Mouse (Mus musculus) myocyte (in vitro differentiated cells): ENCODE measurements around the gene Wwox.

Source experiments
- CEBPB ChIP-seq: IDR thresholded peaks from 2 replicates; pipeline ENCODE4 v1.6.1; 2011; ENCODE audit warnings: mild to moderate bottlenecking, moderate library complexity; ENCODE audit not compliant: poor library complexity, insufficient read depth, severe bottlenecking
- MAX ChIP-seq: IDR thresholded peaks from one replicate; pipeline ENCODE4 v1.6.1; 2011; ENCODE audit warnings: low read depth, mild to moderate bottlenecking, control low read depth
- MYOD1 ChIP-seq, 3 experiments: IDR thresholded peaks; one replicate each; pipeline ENCODE4 v1.6.1; 2011; ENCODE audit warnings: control low read depth in 2 of 3, low read depth in 2 of 3, mild to moderate bottlenecking in 2 of 3, moderate library complexity in 1 of 3; ENCODE audit not compliant: insufficient read length in 2 of 3, control insufficient read depth in 1 of 3
- MYOG ChIP-seq, 3 experiments: IDR thresholded peaks; one replicate each; pipeline ENCODE4 v1.6.1; 2011; ENCODE audit warnings: control low read depth in 2 of 3, low read depth in 2 of 3, mild to moderate bottlenecking in 2 of 3; ENCODE audit not compliant: insufficient read length in 2 of 3, control insufficient read depth in 1 of 3, insufficient read depth in 1 of 3
- POLR2A ChIP-seq: IDR thresholded peaks from one replicate; pipeline ENCODE4 v1.6.1; 2011; ENCODE audit warnings: low read depth, mild to moderate bottlenecking, control low read depth, moderate library complexity; ENCODE audit not compliant: insufficient read length
- POLR2AphosphoS2 ChIP-seq: IDR thresholded peaks from one replicate; pipeline ENCODE4 v1.6.1; 2011; ENCODE audit warnings: low read depth, control low read depth; ENCODE audit not compliant: insufficient read length
- TCF12 ChIP-seq: IDR thresholded peaks from one replicate; pipeline ENCODE4 v1.6.1; 2011; ENCODE audit warnings: mild to moderate bottlenecking, control low read depth; ENCODE audit not compliant: poor library complexity, insufficient read depth, severe bottlenecking
- TCF3 ChIP-seq: IDR thresholded peaks from one replicate; pipeline ENCODE4 v1.6.1; 2011; ENCODE audit warnings: low read depth, control low read depth; ENCODE audit not compliant: insufficient read length
- USF1 ChIP-seq: IDR thresholded peaks from one replicate; pipeline ENCODE4 v1.6.1; 2011; ENCODE audit warnings: low read depth, mild to moderate bottlenecking, control low read depth, moderate library complexity

DNA sequence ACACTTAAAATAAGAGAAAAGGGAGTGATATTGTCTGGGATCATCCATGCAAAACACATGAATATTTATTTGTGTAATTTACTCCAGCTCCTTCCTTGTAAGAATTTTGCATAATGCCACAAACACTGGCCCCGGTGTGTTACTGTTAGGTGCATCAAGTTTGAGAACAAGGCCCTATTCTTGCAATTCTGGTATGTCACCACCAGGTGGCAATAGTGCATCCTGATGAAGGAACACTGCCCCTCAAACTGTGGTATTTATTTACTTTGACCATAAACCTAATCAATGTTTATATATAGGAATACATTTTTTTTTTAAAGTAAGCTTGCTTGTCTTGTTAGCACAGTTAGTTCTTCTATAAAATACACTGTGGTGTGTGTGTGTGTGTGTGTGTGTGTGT is 493.8 kb downstream of the Wwox start:
- TF ChIP-seq TCF12 (no peak), POLR2A (no peak), USF1 (no peak), MAX (no peak), MYOD1 (IDR thresholded peaks at IDR 0.05; ENCODE audit: control insufficient read depth in 1 of 3, insufficient read length in 2 of 3, low read depth in 2 of 3) (no peak), TCF3 (no peak), MYOG (IDR thresholded peaks at IDR 0.05; ENCODE audit: control insufficient read depth in 1 of 3, insufficient read depth in 1 of 3, insufficient read length in 2 of 3, low read depth in 2 of 3) (no peak), POLR2AphosphoS2 (no peak), CEBPB (no peak)
